Mouse (Mus musculus): Measurements from ENCODE around the gene Wnt3a.
"Not testable (repeated sequence)": the region's sequence is repeated elsewhere in the genome, so short reads cannot be mapped to it uniquely, and the experiment has no call there.

Gene Wnt3a

DNA sequence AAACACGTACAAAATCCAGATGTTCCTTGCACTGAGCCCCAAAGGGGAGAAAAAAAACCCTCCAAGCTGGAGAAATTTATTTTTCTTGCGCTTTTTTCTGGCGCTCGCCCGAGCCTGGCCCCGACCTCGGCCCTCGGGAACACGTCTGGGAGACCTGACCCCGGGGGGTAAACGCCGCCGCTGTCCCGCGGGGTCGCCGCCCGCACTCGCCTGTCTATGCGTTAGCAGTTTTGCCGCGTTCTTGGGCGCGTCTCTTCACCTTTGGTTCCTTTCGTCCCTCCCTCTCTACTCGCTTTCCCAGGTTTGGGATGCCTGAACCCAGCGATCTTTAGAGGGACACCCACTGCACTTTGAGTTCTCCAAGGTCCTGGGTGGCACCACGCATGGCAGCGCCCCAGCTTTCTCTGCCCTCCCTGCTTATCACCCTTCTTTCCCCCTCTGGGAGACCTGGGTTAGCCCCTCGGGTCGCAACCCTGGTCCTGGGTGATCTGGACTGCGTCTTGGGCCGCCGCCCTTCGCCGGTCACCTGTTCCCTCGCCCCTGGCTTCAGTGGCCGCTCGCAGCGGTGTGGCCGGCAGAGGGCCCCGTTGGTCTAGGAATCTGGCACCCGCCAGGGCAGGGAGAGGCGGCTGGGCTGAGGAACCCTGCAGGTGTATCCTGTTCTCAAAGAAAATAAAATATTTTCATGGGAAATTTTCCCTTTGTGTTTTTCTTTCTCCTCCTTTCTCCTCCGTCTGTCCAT lies 17.0 kb upstream of the Wnt3a start:
- peak; percentile 72 for DNase-seq

DNA sequence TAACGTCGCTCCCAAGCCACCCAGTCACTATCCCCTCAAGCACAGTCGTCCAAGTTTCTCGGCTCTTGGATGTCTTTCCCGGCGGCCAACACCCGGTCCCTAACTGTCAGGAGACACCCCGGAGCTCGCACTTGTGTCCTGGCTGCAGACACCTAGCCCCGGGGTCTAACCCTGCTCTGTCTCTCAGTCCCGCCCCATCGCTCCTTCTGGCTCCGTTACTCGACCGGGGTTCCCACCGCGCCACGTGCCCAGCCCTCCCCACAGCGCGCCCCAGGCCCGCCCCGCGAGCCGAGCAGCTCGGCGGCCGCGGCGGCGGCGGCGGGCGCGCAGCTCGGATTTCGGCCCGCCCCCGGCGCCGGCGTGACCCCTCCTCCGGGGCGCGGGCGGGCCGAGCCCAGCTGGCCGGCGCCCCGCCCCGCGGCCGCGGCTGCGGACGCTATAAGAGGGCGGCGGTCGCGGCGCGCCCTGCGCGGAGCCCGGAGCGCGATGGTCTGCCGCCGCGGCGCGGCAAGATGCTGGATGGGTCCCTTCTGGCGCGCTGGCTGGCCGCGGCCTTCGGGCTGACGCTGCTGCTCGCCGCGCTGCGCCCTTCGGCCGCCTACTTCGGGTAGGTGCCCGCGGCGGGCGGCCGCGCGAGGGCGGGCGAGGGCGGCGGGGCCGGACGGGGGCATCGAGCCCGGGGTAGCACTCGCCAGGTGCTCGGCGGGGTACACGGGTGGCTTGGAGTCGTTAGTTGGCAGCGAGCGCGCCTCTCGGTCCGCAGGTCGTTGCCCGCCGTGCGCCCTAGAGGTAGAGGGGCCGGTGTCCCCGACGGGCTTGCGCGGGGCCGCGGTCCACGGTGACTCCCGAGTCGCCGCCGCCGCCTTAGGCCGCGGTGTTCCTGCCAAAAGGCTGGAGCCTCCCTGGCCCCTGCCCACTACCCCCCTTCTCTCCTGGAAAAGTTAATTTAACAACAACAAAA lies 16.2 kb upstream of the Wnt3a start, which contains the start of gene Wnt9a:
Gene Wnt9a (plus strand): TSS at position 468 of the 961 bp plus-strand sequence.
- DNase-seq = peak; percentile 42

DNA sequence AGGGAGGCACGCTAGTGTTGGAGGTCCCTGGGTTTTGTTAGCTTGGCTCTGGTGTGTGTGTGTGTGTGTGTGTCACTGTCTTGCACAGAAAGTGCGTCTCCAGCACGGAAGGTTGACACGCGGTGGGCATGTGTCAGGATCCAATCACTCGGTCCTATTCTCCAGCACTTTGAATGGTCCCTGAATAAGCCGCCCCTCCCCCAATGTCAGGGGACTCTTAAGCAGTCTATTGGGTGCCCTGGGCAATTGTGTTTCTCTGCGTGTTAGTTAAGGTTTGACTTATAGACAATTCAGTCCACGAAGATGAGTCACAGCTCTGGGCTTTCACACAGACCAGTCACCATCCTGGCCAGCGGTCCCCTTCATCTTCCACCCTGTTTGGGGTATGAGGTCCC lies 15.3 kb upstream of the Wnt3a start:
- no peak for DNase-seq

DNA sequence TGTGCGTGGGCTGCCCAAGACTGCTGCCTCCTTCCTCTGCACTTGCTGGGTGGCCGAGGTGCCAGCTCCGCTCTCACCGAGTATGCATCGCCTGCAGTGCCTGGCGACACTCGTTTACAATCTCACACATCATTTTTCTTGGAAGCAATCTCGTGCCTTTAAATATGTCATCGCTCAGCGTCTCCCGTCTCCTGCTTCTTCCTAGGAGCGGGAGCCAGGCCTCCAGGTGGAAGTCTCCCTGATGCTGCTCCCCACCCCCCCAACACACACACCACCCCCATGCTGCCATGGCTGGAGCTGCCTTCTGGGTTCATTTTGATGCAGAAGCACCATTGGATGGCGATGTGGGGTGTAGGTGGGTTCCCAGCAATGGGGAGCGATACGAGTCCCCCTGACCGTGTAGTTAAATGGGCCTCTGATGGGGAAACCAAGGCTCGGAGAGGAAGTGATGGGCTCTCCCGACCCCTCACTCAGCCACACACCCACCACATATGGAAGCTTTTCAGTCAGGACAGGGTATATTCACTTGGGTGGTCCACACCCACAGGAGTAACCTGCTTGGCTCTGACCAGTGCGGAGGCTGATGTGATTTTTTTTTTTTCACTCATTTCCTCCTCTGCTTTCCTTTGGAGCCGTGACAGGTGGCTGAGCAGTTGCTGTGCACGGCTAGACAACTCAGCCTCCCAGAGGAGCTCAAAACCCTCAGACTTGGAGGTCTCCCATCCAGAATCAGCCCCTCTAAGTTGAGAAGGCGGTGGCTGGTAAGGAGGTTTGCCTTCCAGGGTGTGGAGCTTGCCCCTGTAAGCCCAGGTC lies 14.7 kb upstream of the Wnt3a start:
- no peak for DNase-seq

DNA sequence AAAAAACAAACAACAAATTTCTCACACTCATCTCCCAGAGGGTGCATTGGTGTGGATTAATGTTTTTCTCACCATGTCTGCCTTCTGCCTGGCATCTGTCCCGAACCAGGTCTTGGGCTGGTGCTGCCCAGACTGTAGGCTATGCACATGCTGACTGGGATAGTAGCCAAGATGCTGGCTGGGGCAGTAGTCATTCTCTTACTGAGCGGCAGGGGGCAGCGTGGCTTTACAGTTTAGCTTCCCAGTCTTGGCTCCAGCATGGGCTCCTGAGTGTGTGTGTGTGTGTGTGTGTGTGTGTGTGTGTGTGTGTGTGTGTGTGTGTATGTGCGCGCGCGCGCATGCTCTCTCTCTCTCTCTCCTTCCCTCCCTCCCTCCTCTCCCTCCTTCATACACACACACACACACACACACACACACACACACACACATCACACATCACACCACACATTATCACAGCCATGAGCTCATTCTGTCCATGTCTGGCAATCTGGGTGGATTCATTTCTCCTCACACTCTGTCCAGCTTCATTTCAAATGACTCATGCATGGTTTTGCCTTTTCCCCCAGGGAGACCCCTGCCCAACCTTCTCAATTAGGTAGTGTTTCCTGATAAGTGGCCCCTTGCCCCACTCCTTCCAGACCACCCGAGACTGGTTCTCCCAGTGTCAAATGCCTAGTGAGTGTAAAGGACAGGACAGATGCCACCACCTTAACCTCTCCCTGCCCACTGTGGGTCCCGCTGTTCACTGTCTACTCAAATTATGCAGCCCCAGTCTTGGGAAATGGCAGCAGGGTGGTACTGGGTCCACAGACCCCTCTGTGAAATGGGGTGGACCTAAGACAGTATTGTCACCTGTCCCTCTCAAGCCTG lies 12.4 kb upstream of the Wnt3a start:
- peak; percentile 65 for DNase-seq

- not testable (repeated sequence) for DNase-seq
These were observed 10.5 kb upstream of the Wnt3a start for GRCm38 (mm10) chr11:59301053-59301452.

GRCm38 (mm10) chr11:59300185-59300584 lies 9.6 kb upstream of the Wnt3a start:
- no peak for DNase-seq

DNA sequence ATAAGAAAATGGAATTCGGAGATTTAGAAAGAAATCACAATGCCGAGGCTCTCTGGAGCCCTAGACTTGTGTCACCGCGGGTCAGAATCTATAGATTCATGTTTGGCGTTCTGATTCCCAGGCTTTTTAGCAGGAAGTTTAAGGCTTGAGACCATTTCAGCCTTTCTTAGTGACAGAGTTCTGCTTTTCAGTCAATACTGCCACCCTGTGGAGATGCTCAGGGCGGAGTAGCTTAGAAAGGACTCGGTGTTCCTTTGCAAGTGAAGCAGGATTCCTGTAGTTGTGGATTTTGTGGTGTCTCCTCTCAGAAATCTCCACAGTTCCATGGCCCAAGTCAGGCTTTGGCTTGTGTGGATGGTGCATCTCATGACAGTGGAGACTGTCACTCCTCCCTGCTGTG lies 7.4 kb upstream of the Wnt3a start:
- peak; percentile 50 for DNase-seq

DNA sequence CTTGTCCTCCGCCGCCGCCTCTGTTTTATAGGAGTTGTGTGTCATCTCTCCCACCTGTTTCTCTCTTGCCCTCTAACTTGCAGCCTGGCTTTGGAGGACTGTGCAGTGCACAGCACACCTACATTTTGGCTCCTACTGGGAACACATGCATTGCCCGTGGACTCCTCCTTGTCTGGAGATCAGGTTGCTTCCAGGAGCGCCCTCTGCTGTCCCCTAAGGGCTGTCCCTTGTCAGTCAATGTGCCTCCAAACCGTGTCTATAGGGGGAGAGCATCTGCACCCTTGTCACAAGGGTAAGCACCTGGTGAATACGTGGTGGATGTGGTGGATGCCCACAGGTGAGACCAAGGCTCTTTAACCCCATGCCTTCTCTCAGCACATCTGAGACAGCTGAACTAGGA lies 3.1 kb upstream of the Wnt3a start:
- peak; percentile 77 for DNase-seq

DNA sequence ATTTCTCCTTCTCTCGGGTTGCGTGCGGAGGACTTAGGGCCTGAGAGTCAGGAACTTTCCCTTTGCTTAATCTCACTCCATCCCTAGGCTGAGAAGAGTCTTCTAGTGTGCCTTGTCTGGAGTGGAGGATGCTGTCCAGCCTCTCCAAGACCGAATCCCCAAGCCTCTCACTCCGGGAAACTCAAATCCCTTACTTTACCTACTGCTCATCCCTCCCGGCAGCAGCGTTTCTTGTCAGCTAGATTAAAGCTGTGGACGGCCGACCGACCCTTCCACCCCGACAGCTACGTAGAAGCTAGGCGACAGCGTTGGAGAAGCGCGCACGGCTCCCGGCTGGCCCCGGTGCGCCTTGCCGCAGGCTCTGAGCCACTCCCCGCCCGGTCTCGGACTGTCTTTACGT lies 846 bp downstream of the Wnt3a start:
- DNase-seq = no peak

DNA sequence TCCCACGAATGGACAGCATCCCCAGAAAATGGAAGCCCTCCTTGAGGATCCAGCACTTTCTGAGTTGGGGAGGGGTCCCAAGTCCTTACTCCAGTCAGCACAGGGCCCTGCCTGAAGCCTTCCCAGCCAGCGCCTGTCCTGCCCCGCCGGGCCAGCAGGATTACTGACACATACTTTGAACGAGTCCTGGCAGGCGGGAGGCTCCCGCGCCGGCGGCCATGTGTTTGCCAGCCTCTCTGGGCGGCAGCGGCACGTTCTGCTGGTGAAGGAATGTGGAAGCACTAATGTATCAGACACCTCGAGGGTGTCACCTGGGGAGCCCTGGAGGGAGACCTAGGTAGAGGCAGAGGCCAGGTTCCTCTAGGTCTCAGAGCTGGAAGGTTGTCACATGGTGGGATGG lies 6.4 kb downstream of the Wnt3a start:
- no peak for DNase-seq

GRCm38 (mm10) chr11:59282933-59283332 lies 7.6 kb downstream of the Wnt3a start:
- no peak for DNase-seq

- no peak for DNase-seq
These were observed 8.4 kb downstream of the Wnt3a start for GRCm38 (mm10) chr11:59282111-59282510.

- DNase-seq = no peak
These were observed 12.5 kb downstream of the Wnt3a start for GRCm38 (mm10) chr11:59278047-59278446.

DNA sequence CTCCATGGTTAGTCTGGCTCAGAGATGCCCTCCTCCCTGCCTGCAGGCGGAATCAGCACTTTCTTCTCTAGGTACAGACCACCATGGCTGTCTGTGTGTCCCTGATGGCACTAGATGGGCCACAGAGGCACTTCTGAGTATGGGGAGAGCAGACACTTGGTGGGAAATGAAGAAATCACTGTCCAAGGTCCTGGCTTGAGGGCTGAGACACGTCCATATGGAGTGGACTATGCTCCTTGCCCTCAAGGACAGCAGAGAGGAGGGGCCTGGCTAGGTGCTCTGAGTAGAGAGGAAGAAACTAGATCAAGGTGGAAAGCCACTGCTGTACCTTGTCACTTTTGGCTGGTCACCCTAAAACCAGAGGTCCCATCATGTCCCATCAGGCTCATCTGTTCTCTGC lies 13.7 kb downstream of the Wnt3a start:
- DNase-seq = no peak

GRCm38 (mm10) chr11:59274184-59274583 lies 16.4 kb downstream of the Wnt3a start:
- DNase-seq = no peak

DNA sequence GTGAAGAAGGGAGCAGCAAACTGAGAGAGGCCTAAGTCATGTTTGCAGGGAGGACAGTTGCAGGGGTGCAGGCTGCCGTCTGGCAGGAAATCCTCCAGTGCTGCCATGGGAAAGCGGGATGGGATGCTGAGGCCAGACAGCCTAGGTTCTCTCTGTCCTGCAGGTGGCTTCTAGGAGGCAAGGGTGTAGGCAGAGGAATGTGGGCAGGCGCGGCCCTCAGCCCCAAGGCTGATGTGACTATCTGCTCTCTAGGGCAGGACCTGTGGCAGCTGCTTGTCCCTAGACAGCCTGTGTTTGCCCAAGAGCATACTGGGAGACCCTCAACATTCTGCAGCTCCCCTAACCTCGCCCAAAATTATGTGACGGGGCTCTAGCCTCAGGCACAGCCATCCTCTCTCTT lies 23.8 kb downstream of the Wnt3a start:
- DNase-seq = no peak

- no peak for DNase-seq
These were observed 25.3 kb downstream of the Wnt3a start for GRCm38 (mm10) chr11:59265154-59265813.

DNA sequence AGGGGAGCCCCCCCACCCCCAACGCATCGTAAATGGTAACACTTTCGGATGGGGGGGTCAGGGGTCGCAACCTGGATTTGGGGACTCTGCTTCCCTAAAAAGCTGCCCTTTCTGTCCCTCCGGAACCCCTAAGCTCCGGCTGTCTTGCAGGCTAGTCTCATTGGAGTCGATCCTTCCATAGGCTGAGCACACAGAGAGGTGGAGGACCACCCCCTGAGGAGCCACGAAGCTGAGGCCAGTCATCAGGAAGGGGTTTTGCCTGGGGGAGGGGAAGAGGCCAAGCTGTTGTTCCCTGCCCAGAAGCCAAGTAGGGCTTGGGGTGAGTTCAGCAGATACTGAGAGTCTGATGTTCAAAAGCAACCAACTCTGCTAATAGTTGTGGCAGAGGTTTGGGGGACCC lies 26.0 kb downstream of the Wnt3a start:
- no peak for DNase-seq

DNA sequence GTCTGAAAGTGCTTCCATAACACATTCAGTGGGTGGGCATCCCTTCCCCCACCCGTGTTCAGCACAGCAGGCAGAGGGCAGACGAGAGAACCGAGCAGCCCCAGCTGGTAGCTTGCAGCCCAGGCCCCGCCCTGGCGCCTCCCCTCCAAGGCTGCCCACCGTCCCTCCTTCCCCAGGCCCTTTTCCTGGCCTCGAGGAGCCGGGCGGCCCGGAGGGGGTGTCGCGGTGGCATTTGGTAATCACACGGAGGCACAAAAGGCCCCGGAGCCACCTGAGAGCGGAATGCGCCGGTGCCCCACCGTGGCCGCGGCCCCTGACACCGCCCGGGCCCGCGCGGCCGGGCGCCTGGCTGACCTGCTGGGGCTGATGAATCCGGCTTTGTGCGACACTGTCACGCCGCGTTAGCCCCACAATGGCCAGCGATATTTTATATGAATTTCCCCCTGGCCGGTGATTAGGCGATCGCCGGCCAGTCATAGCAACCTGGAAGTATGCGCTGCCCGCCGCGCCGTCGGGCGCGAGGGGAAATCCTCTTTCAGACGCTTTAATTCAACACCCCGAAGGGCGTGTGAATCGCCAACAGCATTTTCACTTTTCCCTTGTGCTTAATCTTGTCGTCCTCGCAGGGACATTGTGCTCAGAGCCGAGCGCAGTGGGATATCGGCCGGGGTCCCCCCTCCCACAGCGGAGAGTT lies 26.5 kb downstream of the Wnt3a start:
- peak; percentile 56 for DNase-seq

- no peak for DNase-seq
These were observed 28.2 kb downstream of the Wnt3a start for GRCm38 (mm10) chr11:59262308-59262707.
